Mouse (Mus musculus) brain, embryonic 14.5 days (tissue): ENCODE results near the gene B4galt4.

Experiments
- CTCF ChIP-seq: fragments of 200-500 bp; IDR thresholded peaks from 2 replicates; pipeline ENCODE4 v1.5.1; 2012; ENCODE audit warnings: inconsistent platforms, mild to moderate bottlenecking, moderate library complexity, borderline replicate concordance; ENCODE audit not compliant: insufficient read depth, insufficient read length; ENCODE audit errors: extremely low read depth
- POLR2A ChIP-seq: fragments of 200-500 bp; IDR thresholded peaks from 2 replicates; pipeline ENCODE4 v1.6.1; 2012; ENCODE audit warnings: mild to moderate bottlenecking, inconsistent platforms, borderline replicate concordance; ENCODE audit not compliant: poor library complexity, insufficient read depth, insufficient read length, severe bottlenecking; ENCODE audit errors: extremely low read depth

DNA sequence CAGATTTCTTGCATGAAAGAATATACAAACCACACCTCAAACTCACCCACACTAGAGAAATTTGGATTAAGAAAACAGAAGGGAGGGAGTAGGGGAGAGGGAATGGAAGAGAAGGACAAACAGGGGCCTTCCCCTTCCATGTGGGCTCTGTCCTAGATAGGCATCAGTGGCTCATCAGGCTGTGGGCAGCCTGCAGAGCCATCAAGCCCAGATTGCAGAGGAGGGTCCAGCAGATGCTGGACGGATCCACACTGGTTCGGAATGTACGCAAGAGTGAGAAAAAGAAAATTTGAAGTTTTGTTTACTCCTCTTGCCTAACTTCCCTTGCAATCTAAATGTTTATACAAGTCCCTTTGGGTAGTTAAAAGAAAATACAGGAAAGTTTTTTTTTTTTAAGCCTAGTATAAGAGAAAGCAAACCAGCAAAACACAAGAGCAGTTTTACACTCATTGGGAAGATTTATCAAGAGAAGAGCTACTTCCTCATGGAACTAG lies 56.9 kb downstream of the B4galt4 start:
- no peak for TF ChIP-seq CTCF
- TF ChIP-seq POLR2A = no peak
